Mouse (Mus musculus) liver, embryonic 14.5 days (tissue): ENCODE results near the gene Rab38.

Experiments used
- CTCF ChIP-seq: IDR thresholded peaks from 2 replicates; pipeline ENCODE4 v1.5.1; 2016; ENCODE audit warnings: antibody characterized with exemption, low read depth, control low read depth
- EP300 ChIP-seq: IDR thresholded peaks from 2 replicates; pipeline ENCODE4 v1.6.1; 2016; ENCODE audit warnings: antibody characterized with exemption, low read depth

- TF ChIP-seq CTCF (no peak), EP300 (no peak)
These were observed at the start of gene Rab38 for GRCm38 (mm10) chr7:88429786-88430691.
